Mouse (Mus musculus) adrenal gland, postnatal 14 days (tissue): ENCODE measurements around the gene Islr2. TPM values are rescaled to one million over a fixed set of nuclear protein-coding genes. Genes with fewer than 3 reads are reported as not detected.
"Not testable (repeated sequence)": the region's sequence is repeated elsewhere in the genome, so short reads cannot be mapped to it uniquely, and the experiment has no call there.

Source experiments
- DNase-seq: peaks from one replicate; pipeline ENCODE4 v3.0.0; 2021; ENCODE audit warnings: mixed read lengths
- long read RNA-seq, 2 experiments: library from polyadenylated mRNA; stranded (forward); transcript quantifications; one replicate each; pipeline ENCODE4 v2.0.0; 2021
- total RNA-seq: library from RNA; stranded (reverse); gene quantifications from 2 replicates; pipeline ENCODE4 v1.2.3, GENCODE M21; 2021

Islr2 gene
- 2.2 and 6.2 TPM in 2 replicates for total RNA-seq
- long read RNA-seq, experiment 1: 0 reads
- long read RNA-seq, experiment 2: 0 reads

DNA sequence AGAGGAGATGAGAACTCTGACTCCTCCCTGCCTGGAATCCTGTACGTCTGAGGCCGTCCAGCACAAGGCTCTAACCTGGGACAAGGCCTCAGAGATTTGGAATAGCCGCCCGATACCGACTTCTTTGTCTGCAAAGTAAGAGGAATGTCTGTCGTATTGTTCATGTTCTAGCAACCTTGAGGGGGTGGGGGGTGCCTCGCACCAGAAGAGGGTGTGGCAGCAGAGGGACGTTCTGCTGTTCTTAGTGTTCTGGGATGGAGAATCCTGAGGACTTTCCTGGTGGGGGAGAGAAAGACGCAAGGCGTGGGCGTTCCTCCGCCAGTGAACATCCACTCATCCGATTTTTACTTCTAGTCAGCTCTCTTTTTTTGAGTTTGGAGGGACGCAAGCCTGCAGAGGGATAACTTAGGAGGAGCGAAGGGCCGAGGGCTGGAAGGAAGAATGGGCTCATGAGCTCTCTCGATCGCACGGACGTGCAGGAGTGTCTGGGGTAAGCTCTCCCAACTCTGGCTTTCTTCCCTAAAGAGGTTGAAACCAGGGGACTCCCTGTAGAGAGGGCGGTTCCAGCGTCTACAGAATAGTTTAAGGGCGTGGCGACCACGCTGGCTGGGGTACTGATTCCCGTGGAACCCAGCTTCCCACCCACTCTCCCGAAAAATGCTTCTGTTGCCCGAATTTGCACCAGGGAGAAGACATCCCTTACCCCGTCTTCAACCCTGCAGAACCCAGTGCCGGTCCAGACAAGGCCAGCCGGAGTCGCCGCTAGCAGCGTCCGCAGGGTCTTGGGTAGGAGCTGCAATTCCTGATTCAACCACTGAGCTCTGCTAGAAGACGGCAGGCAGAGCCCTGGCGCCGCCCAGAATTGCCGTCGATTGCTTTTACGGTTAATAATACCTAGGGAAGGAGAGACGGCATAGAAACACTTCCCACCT, at the start of gene Islr2, which contains the start of gene Islr:
Islr2 (minus strand) TSS at position 804 of the 932 bp plus-strand sequence.
Islr (minus strand) TSS at position 791 of the 932 bp plus-strand sequence.
- DNase-seq: peak; percentile 81

- DNase-seq: not testable (repeated sequence)
These were observed 49.6 kb upstream of the Islr2 start for GRCm38 (mm10) chr9:58253805-58254122.

DNA sequence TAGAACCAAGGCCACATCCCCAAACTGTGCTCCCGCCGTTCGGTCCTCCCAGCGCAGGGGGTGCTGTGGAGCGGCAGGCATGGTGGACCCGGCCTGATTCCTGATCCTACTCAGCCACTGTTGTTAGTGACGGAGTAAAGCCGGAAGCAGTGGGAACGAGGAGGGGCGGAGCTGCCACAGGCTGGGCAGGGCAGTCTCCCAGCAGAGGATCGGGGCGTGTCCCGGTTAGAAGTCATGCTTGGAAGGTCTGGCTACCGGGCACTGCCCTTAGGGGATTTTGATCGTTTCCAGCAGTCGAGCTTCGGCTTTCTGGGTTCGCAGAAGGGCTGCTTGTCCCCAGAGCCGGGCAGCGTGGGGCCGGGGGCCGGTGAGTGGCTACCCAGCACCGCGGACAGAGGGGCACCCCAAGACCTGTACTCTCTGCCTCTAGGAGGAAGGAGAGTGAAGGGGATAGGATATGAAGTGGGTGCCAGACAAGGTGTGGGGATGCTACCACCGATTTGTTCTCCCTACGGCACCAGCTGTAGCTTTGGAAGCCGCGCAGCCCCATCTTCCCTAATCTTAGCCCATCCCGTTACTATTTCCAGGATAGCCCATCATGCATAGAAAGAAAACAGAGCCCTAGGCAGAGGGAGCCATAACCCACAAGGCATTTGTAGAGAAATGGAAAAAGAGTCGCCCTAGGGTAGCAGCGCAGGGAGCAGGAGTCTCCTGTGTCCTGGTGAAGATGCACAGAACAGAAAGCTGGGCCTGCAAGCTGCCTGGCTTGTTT, 49.1 kb upstream of the Islr2 start, which contains the start of gene Stoml1:
Stoml1 (plus strand) TSS at position 132 of the 772 bp plus-strand sequence.
- DNase-seq: peak; percentile 97

DNA sequence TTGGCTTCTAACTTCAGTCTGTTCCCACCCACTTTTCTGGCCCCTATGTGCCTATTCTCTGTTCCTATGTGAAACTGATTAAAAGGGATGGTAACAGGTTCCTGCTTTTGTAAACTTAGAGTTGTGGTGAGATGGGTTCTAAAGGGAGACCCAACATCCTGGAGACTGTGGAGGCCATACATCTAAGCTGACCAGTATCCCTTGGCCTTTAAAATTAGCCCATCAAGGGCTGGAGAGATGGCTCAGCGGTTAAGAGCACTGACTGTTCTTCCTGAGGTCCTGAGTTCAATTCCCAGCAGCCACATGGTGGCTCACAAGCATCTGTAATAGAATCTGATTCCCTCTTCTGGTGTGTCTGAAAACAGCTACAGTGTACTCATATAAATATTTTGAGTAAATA, 46.6 kb upstream of the Islr2 start:
- not testable (repeated sequence) for DNase-seq

DNA sequence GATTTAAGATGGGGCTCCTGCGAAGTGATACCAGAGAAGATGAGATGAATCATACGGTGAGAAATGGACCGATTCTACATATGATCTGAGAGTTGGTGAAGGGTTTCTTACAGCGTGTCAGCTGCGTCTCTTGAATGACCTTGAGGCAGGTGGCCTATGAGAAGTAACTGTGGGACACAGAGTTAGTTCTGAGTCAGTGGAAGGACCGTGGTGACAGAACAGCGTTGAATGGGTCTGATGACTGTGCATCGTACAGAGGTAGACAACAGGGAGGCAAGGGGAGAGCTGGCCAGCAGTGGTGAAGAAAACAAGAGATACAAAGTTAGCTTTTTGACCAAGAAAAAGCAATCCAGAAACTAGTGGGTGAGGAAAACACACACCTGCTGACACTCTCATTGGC, 46.2 kb upstream of the Islr2 start:
- DNase-seq: no peak

DNA sequence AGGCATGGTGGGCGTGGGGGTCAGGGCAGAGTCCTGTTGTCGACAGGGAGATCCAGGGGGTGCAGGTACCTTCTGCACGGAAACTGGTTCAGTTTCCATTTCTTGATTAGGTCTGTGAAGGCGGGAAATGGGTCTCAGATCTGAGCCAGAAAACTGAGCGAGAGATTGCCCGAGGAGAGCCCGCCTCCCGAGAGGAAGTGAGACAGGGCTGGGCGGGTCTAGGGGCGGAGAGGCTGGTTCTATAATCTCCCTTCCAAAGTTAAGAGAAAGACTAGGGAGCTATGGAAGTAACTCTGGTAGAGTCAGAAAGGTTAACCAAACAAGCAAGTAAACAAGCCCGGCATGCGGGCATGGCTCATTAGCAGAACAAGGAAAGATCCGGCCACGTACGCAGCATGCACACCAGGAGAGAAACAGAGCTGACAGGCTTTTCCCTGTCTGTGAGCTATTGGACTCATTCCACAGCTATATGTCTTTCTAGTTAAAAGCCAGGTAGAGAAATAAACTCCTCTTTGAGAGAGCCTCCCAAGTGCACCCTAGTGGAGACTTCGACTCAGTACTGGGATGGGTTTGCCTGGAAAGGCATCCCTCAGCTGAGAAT, 45.6 kb upstream of the Islr2 start, which contains the start of gene Pml:
Pml (minus strand) TSS at position 195 of the 601 bp plus-strand sequence.
- DNase-seq: peak; percentile 90

GRCm38 (mm10) chr9:58248746-58249413, 44.8 kb upstream of the Islr2 start:
- no peak for DNase-seq

DNA sequence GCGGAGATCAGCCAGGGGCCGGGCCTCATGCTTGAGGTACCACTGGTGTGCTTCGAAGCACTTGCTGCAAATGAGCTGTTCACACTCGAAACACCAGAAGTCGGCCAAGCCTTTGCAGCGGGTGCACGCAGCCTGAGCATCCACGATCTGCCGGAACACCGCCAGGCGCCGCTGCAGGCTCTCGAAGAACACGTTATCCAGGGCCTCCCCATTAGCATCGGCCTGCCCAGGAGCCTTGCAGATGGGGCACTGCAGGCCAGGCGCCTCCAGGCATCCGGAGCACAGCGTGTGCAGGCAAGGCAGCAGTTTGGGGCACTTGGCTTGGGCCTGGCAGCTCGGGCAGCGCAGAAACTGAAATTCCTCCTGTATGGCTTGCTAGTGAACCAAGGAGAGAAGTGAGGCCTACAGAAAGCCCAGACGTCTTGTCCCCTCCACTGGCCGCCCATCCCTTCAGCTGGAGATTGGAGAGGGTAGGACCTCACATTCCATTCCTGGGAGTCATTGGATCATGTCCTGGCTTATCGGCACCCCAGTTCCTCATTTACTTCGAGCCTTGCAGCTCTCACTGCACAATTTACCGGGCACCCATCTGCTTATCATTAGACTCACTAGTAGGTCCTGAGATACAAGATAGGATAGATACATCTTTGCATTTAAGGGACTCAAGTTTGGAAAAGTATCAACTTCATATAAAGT, 43.1 kb upstream of the Islr2 start:
- peak; percentile 93 for DNase-seq

DNA sequence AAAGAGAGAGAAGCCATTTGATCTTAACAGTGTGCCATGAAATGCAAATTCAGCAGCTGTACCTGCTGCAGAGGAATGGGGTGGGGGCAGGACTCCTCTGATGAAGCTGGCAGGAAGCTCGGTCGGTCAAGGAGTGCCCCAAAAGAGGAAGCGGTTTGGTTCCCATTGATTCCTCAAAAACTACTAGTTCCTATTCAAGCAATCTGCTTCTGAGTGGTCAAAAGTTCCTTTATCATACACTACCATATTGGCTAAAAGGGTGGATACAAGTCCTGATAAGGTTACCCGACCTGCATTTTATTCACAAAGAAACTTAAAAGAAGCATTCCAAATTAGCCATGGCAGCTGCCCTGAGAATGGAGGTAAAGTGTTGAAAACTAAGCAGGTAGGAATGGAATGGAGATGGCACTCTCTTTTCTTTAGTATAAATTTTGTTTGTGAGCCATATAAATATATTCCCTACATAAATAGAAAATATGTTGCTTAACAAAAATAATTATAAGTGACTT, 42.0 kb upstream of the Islr2 start:
- DNase-seq: no peak

DNA sequence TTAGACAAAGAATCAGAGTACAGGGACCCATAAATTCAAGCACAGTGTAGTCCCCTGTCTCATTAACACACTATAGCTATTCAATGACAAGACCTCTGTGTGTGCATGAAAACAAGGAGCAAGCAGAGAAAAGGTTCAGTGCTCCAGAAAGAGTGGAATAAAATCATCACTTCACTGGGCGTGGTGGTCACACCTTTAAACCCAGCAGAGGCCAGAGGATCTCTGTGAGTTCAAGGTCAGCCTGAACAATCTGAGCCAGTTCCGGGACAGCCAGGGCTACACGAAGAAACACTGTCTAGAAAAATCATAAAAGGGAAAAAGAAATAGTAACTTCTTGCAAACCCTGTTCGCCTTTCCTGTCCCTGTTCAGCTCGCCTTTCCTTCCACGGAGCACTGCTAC, 39.6 kb upstream of the Islr2 start:
- DNase-seq: no peak

GRCm38 (mm10) chr9:58242696-58243095, 38.6 kb upstream of the Islr2 start:
- DNase-seq: no peak

- DNase-seq: peak; percentile 81
These were observed 37.8 kb upstream of the Islr2 start for GRCm38 (mm10) chr9:58241780-58242485.

DNA sequence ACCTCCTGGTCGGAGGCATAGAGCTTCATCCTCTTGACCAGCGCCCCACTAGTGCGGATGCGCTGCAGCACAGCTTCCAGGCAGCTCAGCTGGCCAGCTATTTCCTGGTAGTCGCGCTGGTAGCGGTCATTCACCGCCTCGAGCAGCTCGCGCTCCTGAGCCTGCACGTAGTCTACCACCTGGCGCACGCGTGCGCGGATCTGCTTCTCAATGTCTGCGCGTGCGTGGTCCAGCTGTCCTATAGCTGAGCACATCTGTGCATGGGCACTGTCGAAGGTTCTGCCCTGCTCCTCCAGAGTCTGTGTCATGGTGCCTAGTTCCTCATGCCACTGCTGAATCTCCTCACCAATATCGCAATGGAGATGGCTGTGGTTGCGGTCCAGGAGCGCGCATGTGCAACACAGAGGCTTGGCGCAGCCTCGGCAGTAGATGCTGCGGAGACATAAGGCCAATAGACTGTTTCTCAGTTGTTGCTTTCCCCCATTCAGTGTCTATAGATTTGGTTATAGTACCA, 30.4 kb upstream of the Islr2 start:
- no peak for DNase-seq

GRCm38 (mm10) chr9:58232374-58232773, 28.3 kb upstream of the Islr2 start:
- DNase-seq: peak; percentile 7

DNA sequence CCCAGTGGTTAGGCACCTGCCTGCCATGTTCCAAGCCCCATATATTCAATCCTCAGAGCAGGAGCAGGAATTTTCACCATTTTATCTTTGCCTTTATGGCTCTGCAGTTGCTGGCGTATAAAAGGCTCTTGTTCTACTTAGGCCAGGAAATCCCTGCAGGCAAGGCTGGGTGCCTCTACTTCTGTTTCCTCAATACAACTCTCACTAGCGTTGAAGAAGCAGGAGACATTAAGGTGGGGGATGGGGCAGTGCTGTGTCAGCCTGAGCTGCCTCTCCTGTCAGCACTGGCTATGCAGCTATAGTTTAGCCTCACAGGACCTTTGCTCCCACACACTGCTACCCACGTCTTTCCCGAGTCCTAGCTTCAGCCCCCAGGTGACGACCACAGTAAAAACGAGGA, 27.6 kb upstream of the Islr2 start:
- DNase-seq: peak; percentile 19

- DNase-seq: no peak
These were observed 24.8 kb upstream of the Islr2 start for GRCm38 (mm10) chr9:58228777-58229466.

- DNase-seq: peak; percentile 83
These were observed 22.1 kb upstream of the Islr2 start for GRCm38 (mm10) chr9:58225915-58226913.

- DNase-seq: no peak
These were observed 20.2 kb upstream of the Islr2 start for GRCm38 (mm10) chr9:58224356-58224755.
